Mouse (Mus musculus): ENCODE measurements around the gene Fam172a. TPM values are rescaled to one million over a fixed set of nuclear protein-coding genes. Genes with fewer than 3 reads are reported as not detected.

Gene Fam172a
- polyA plus RNA-seq, 1 experiment from 2014 or later, result 28.7 TPM

- whole genome bisulfite sequencing, result 86% methylated on average over 2 of the region's 2 CpGs
- no peak for TF ChIP-seq CTCF (IDR thresholded peaks at IDR 0.05; ENCODE audit: low read depth)
- Histone ChIP-seq H3K4me1 (replicated peaks; ENCODE audit: insufficient read depth, low read length) (no peaks in the 10 kb centered on the region), H3K9ac (ENCODE audit: low read depth, low read length) (no peak overlapping the region), H3K27ac (no peak overlapping the region), H3K4me3 (replicated peaks; ENCODE audit: low read depth, low read length) (no peak overlapping the region), H3K36me3 (ENCODE audit: insufficient read depth, low read length) (no peaks in the 10 kb centered on the region), H3K9me3 (replicated peaks; ENCODE audit: low read length) (no peaks in the 10 kb centered on the region), H3K27me3 (ENCODE audit: insufficient read depth, low read length) (no peaks in the 10 kb centered on the region), H3K4me2 (ENCODE audit: low read length) (no peak overlapping the region)
- no peak for DNase-seq (ENCODE audit: low spot score)
- no peak for ATAC-seq (replicated peaks; ENCODE audit: low FRiP score, low read depth)
Observed at GRCm38 (mm10) chr13:77922834-77923233, 221.0 kb downstream of the Fam172a start.

- no peak overlapping the region for H3K9ac ChIP-seq (ENCODE audit: low read depth, low read length)
- H3K27me3 ChIP-seq (ENCODE audit: insufficient read depth, low read length), result no peaks in the 10 kb centered on the region
- H3K36me3 ChIP-seq (ENCODE audit: insufficient read depth, low read length), result no peaks in the 10 kb centered on the region
- no peak overlapping the region for H3K4me3 ChIP-seq (replicated peaks; ENCODE audit: low read depth, low read length)
- TF ChIP-seq CTCF (IDR thresholded peaks at IDR 0.05; ENCODE audit: low read depth), result no peak
- 9% methylated on average over 1 of the region's 1 CpGs for WGBS
- ATAC-seq (replicated peaks; ENCODE audit: low FRiP score, low read depth) (no peak), DNase-seq (ENCODE audit: low spot score) (no peak)
- no peak overlapping the region for H3K27ac ChIP-seq
- H3K4me2 ChIP-seq (ENCODE audit: low read length), result no peak overlapping the region
- no peaks in the 10 kb centered on the region for H3K9me3 ChIP-seq (replicated peaks; ENCODE audit: low read length)
- no peaks in the 10 kb centered on the region for H3K4me1 ChIP-seq (replicated peaks; ENCODE audit: insufficient read depth, low read length)
Observed at GRCm38 (mm10) chr13:77957611-77958010, 255.8 kb downstream of the Fam172a start.

- no peak for TF ChIP-seq CTCF (IDR thresholded peaks at IDR 0.05; ENCODE audit: low read depth)
- no peak overlapping the region for H3K4me2 ChIP-seq (ENCODE audit: low read length)
- WGBS, result 91% methylated on average over 4 of the region's 4 CpGs
- no peaks in the 10 kb centered on the region for H3K4me1 ChIP-seq (replicated peaks; ENCODE audit: insufficient read depth, low read length)
- H3K36me3 ChIP-seq (ENCODE audit: insufficient read depth, low read length), result no peaks in the 10 kb centered on the region
- no peak overlapping the region for H3K4me3 ChIP-seq (replicated peaks; ENCODE audit: low read depth, low read length)
- ATAC-seq (replicated peaks; ENCODE audit: low FRiP score, low read depth) (no peak), DNase-seq (ENCODE audit: low spot score) (no peak)
- no peak overlapping the region for H3K27ac ChIP-seq
- no peaks in the 10 kb centered on the region for H3K9me3 ChIP-seq (replicated peaks; ENCODE audit: low read length)
- no peak overlapping the region for H3K9ac ChIP-seq (ENCODE audit: low read depth, low read length)
- H3K27me3 ChIP-seq (ENCODE audit: insufficient read depth, low read length), result no peaks in the 10 kb centered on the region
Observed at GRCm38 (mm10) chr13:77959493-77960272, 257.9 kb downstream of the Fam172a start.

- H3K27me3 ChIP-seq (ENCODE audit: insufficient read depth, low read length), result no peaks in the 10 kb centered on the region
- no peaks in the 10 kb centered on the region for H3K4me1 ChIP-seq (replicated peaks; ENCODE audit: insufficient read depth, low read length)
- ATAC-seq (replicated peaks; ENCODE audit: low FRiP score, low read depth) (no peak), DNase-seq (ENCODE audit: low spot score) (no peak)
- H3K9me3 ChIP-seq (replicated peaks; ENCODE audit: low read length), result no peaks in the 10 kb centered on the region
- no peak overlapping the region for H3K4me3 ChIP-seq (replicated peaks; ENCODE audit: low read depth, low read length)
- no peaks in the 10 kb centered on the region for H3K36me3 ChIP-seq (ENCODE audit: insufficient read depth, low read length)
- no peak overlapping the region for H3K4me2 ChIP-seq (ENCODE audit: low read length)
- TF ChIP-seq CTCF (IDR thresholded peaks at IDR 0.05; ENCODE audit: low read depth), result no peak
- WGBS, result 70% methylated on average over 3 of the region's 3 CpGs
- no peak overlapping the region for H3K27ac ChIP-seq
- H3K9ac ChIP-seq (ENCODE audit: low read depth, low read length), result no peak overlapping the region
Observed at GRCm38 (mm10) chr13:77976248-77976647, 274.4 kb downstream of the Fam172a start.

- TF ChIP-seq CTCF (IDR thresholded peaks at IDR 0.05; ENCODE audit: low read depth), result no peak
- H3K4me1 ChIP-seq (replicated peaks; ENCODE audit: insufficient read depth, low read length), result no peaks in the 10 kb centered on the region
- no peaks in the 10 kb centered on the region for H3K9me3 ChIP-seq (replicated peaks; ENCODE audit: low read length)
- 93% methylated on average over 1 of the region's 1 CpGs for WGBS
- no peak overlapping the region for H3K4me2 ChIP-seq (ENCODE audit: low read length)
- ATAC-seq (replicated peaks; ENCODE audit: low FRiP score, low read depth) (no peak), DNase-seq (ENCODE audit: low spot score) (no peak)
- H3K4me3 ChIP-seq (replicated peaks; ENCODE audit: low read depth, low read length), result no peak overlapping the region
- H3K27me3 ChIP-seq (ENCODE audit: insufficient read depth, low read length), result no peaks in the 10 kb centered on the region
- no peaks in the 10 kb centered on the region for H3K36me3 ChIP-seq (ENCODE audit: insufficient read depth, low read length)
- H3K9ac ChIP-seq (ENCODE audit: low read depth, low read length), result no peak overlapping the region
- no peak overlapping the region for H3K27ac ChIP-seq
Observed at GRCm38 (mm10) chr13:77977121-77977520, 275.3 kb downstream of the Fam172a start.

- Histone ChIP-seq H3K9me3 (replicated peaks; ENCODE audit: low read length) (no peaks in the 10 kb centered on the region), H3K27ac (no peak overlapping the region), H3K27me3 (ENCODE audit: insufficient read depth, low read length) (no peaks in the 10 kb centered on the region), H3K36me3 (ENCODE audit: insufficient read depth, low read length) (no peaks in the 10 kb centered on the region), H3K9ac (ENCODE audit: low read depth, low read length) (no peak overlapping the region), H3K4me2 (ENCODE audit: low read length) (no peak overlapping the region), H3K4me3 (replicated peaks; ENCODE audit: low read depth, low read length) (no peak overlapping the region), H3K4me1 (replicated peaks; ENCODE audit: insufficient read depth, low read length) (no peaks in the 10 kb centered on the region)
- ATAC-seq (replicated peaks; ENCODE audit: low FRiP score, low read depth), result no peak
- WGBS, result 20% methylated on average over 5 of the region's 5 CpGs
- DNase-seq (ENCODE audit: low spot score), result peak; percentile 78
- TF ChIP-seq CTCF (IDR thresholded peaks at IDR 0.05; ENCODE audit: low read depth), result peak; percentile 79
Observed at GRCm38 (mm10) chr13:77982105-77982851, 280.4 kb downstream of the Fam172a start.
